Mouse (Mus musculus): ENCODE data around the gene Fndc10. TPM values are rescaled to one million over a fixed set of nuclear protein-coding genes. Genes with fewer than 3 reads are reported as not detected.
"Not testable (repeated sequence)": the region's sequence is repeated elsewhere in the genome, so short reads cannot be mapped to it uniquely, and the experiment has no call there.

The Fndc10 gene
- polyA plus RNA-seq, 3 experiments from 2014 or later: 0.16 to 1.6 (median 0.96) TPM

- no peak for ATAC-seq
These were observed 42.3 kb downstream of the Fndc10 start for GRCm38 (mm10) chr4:155736421-155736820.

GRCm38 (mm10) chr4:155738262-155738661 lies 44.1 kb downstream of the Fndc10 start:
- no peak for ATAC-seq

GRCm38 (mm10) chr4:155739152-155739551 lies 45.0 kb downstream of the Fndc10 start:
- no peak for ATAC-seq

- ATAC-seq: no peak
These were observed 45.8 kb downstream of the Fndc10 start for GRCm38 (mm10) chr4:155739741-155740636.

GRCm38 (mm10) chr4:155740681-155741080 lies 46.5 kb downstream of the Fndc10 start:
- not testable (repeated sequence) for ATAC-seq

- ATAC-seq: no peak
These were observed 48.5 kb downstream of the Fndc10 start for GRCm38 (mm10) chr4:155742684-155743083.

- ATAC-seq: no peak
These were observed 50.3 kb downstream of the Fndc10 start for GRCm38 (mm10) chr4:155744474-155744873.

GRCm38 (mm10) chr4:155745136-155745535 lies 51.0 kb downstream of the Fndc10 start:
- ATAC-seq: no peak

Other genes starting within 250 kb of the Fndc10 start
- not detected for gene Tmem52, start 225.2 kb upstream of the Fndc10 start, polyA plus RNA-seq (2017; shearing (Covaris generic))
- 100 to 1,000 TPM in 1 of 3 experiments, 10 to 100 TPM in 2; 86.6 to 332 (median 86.7) TPM for gene Gnb1, start 203.0 kb upstream of the Fndc10 start, polyA plus RNA-seq (2017; shearing (Covaris generic))
- gene Nadk, start 132.0 kb upstream of the Fndc10 start, polyA plus RNA-seq (2017; shearing (Covaris generic)): 10 to 100 TPM; 50.9 to 55.9 (median 53.2) TPM
- gene Slc35e2, start 92.9 kb upstream of the Fndc10 start, polyA plus RNA-seq (2017; shearing (Covaris generic)): 1 to 10 TPM; 7.9 to 9.1 (median 8.5) TPM
- 100 to 1,000 TPM in 2 of 3 experiments, 10 to 100 TPM in 1; 75.2 to 139 (median 116) TPM for gene Cdk11b, start 69.5 kb upstream of the Fndc10 start, polyA plus RNA-seq (2017; shearing (Covaris generic))
- 1 to 10 TPM in 1 of 3 experiments, not detected in 2; 1.7 TPM for gene Gm10563, start 48.9 kb upstream of the Fndc10 start, polyA plus RNA-seq (2017; shearing (Covaris generic))
- not detected for gene Mmp23, start 41.0 kb upstream of the Fndc10 start, polyA plus RNA-seq (2017; shearing (Covaris generic))
- gene Mib2, start 25.1 kb upstream of the Fndc10 start, polyA plus RNA-seq (2017; shearing (Covaris generic)): 1 to 10 TPM; 3.1 to 5.2 (median 3.9) TPM
- gene Ssu72, start 10.5 kb downstream of the Fndc10 start, polyA plus RNA-seq (2017; shearing (Covaris generic)): 100 to 1,000 TPM; 145 to 170 (median 154) TPM
- gene Tmem240, start 40.5 kb downstream of the Fndc10 start, polyA plus RNA-seq (2017; shearing (Covaris generic)): under 1 TPM; 0.13 to 0.16 (median 0.13) TPM
- 10 to 100 TPM in 2 of 3 experiments, 1 to 10 TPM in 1; 9.8 to 27.2 (median 21.7) TPM for gene Atad3a, start 66.8 kb downstream of the Fndc10 start, polyA plus RNA-seq (2017; shearing (Covaris generic))
- gene Vwa1, start 80.4 kb downstream of the Fndc10 start, polyA plus RNA-seq (2017; shearing (Covaris generic)): under 1 TPM in 1 of 3 experiments, not detected in 2; 0.09 TPM
- not detected for gene Tmem88b, start 91.5 kb downstream of the Fndc10 start, polyA plus RNA-seq (2017; shearing (Covaris generic))
- not detected for gene Ankrd65, start 96.1 kb downstream of the Fndc10 start, polyA plus RNA-seq (2017; shearing (Covaris generic))
- gene Mrpl20, start 108.5 kb downstream of the Fndc10 start, polyA plus RNA-seq (2017; shearing (Covaris generic)): 100 to 1,000 TPM; 105 to 200 (median 117) TPM
- 100 to 1,000 TPM in 2 of 3 experiments, 10 to 100 TPM in 1; 83.8 to 128 (median 117) TPM for gene Ccnl2, start 118.1 kb downstream of the Fndc10 start, polyA plus RNA-seq (2017; shearing (Covaris generic))
- 100 to 1,000 TPM; 206 to 219 (median 211) TPM for gene Aurkaip1, start 136.9 kb downstream of the Fndc10 start, polyA plus RNA-seq (2017; shearing (Covaris generic))
- 10 to 100 TPM in 2 of 3 experiments, under 1 TPM in 1; 0.69 to 18.3 (median 16.4) TPM for gene Mxra8, start 145.3 kb downstream of the Fndc10 start, polyA plus RNA-seq (2017; shearing (Covaris generic))
- 1 to 10 TPM; 2.0 to 3.8 (median 3.5) TPM for gene Dvl1, start 153.1 kb downstream of the Fndc10 start, polyA plus RNA-seq (2017; shearing (Covaris generic))
- under 1 TPM; 0.16 to 0.40 (median 0.30) TPM for gene Tas1r3, start 169.0 kb downstream of the Fndc10 start, polyA plus RNA-seq (2017; shearing (Covaris generic))
- gene Cptp, start 175.1 kb downstream of the Fndc10 start, polyA plus RNA-seq (2017; shearing (Covaris generic)): 10 to 100 TPM; 14.2 to 19.2 (median 19.1) TPM
- gene Ints11, start 175.2 kb downstream of the Fndc10 start, polyA plus RNA-seq (2017; shearing (Covaris generic)): 10 to 100 TPM; 81.9 to 88.2 (median 86.6) TPM
- gene Pusl1, start 197.4 kb downstream of the Fndc10 start, polyA plus RNA-seq (2017; shearing (Covaris generic)): 10 to 100 TPM; 14.1 to 20.3 (median 15.8) TPM
- gene Acap3, start 197.5 kb downstream of the Fndc10 start, polyA plus RNA-seq (2017; shearing (Covaris generic)): 1 to 10 TPM; 4.0 to 9.1 (median 5.8) TPM
- gene Ube2j2, start 249.5 kb downstream of the Fndc10 start, polyA plus RNA-seq (2017; shearing (Covaris generic)): 10 to 100 TPM; 19.3 to 30.8 (median 29.6) TPM